Mouse (Mus musculus) brown adipose tissue, adult 24 weeks (tissue): ENCODE measurements around the gene Slc25a28. TPM values are rescaled to one million over a fixed set of nuclear protein-coding genes. Genes with fewer than 3 reads are reported as not detected.

ENCODE experiments used
- H3K27ac ChIP-seq: fragments of 200-500 bp; replicated peaks from 2 replicates; pipeline ENCODE4 v1.5.1; 2012; ENCODE audit warnings: low read depth, mild to moderate bottlenecking, low read length
- H3K4me1 ChIP-seq: fragments of 200-500 bp; 2 replicates; pipeline ENCODE4 v1.6.1; 2012; ENCODE audit warnings: low read length, mixed read lengths; ENCODE audit not compliant: control insufficient read depth, insufficient read depth, insufficient read length
- H3K4me3 ChIP-seq: fragments of 200-500 bp; 2 replicates; pipeline ENCODE4 v1.5.1; 2012; ENCODE audit warnings: low read depth, mild to moderate bottlenecking, low read length, moderate library complexity; ENCODE audit not compliant: insufficient read depth
- polyA plus RNA-seq: library from polyadenylated mRNA; stranded (reverse); fragments of >200 nt; gene quantifications from 2 replicates; pipeline ENCODE4 v1.2.4, GENCODE M21; 2012; ENCODE audit not compliant: missing spikeins, insufficient read depth, insufficient read length

Slc25a28 gene
- polyA plus RNA-seq, 1 experiment = 35.6 TPM

- Histone ChIP-seq H3K4me1 (no peaks in the 10 kb centered on the region), H3K27ac (no peak overlapping the region), H3K4me3 (no peak overlapping the region)
These were observed 20.9 kb upstream of the Slc25a28 start for GRCm38 (mm10) chr19:43695514-43695964.

GRCm38 (mm10) chr19:43692815-43693214 lies 18.1 kb upstream of the Slc25a28 start:
- Histone ChIP-seq H3K27ac (no peak overlapping the region), H3K4me3 (no peak overlapping the region), H3K4me1 (no peaks in the 10 kb centered on the region)

GRCm38 (mm10) chr19:43689419-43690246 lies 15.0 kb upstream of the Slc25a28 start, which contains the start of gene Entpd7:
TSS of gene Entpd7 (plus strand) at chr19:43689672.
- Histone ChIP-seq H3K4me1 (no peaks in the 10 kb centered on the region), H3K27ac (0 out of 2 replicates have a peak within 1 kb of the TSS, but pooled peaks have one; percentile 23), H3K4me3 (peak within 1 kb of the TSS; percentile 77)

- no peak overlapping the region for H3K4me3 ChIP-seq
- H3K27ac ChIP-seq = no peak overlapping the region
- H3K4me1 ChIP-seq = no peaks in the 10 kb centered on the region
These were observed 6.9 kb upstream of the Slc25a28 start for GRCm38 (mm10) chr19:43681541-43681940.

- Histone ChIP-seq H3K4me1 (no peaks in the 10 kb centered on the region), H3K27ac (0 out of 2 replicates have a peak overlapping the region, but pooled peaks have one; percentile 21), H3K4me3 (no peak overlapping the region)
These were observed 4.8 kb upstream of the Slc25a28 start for GRCm38 (mm10) chr19:43679474-43679981.

- no peak overlapping the region for H3K27ac ChIP-seq
- no peak overlapping the region for H3K4me3 ChIP-seq
- no peaks in the 10 kb centered on the region for H3K4me1 ChIP-seq
These were observed 3.9 kb upstream of the Slc25a28 start for GRCm38 (mm10) chr19:43678467-43679003.

- Histone ChIP-seq H3K4me1 (peaks cover 9% of the 10 kb centered on the region; the same call in 1 of the 2 replicates), H3K27ac (peak overlapping the region; percentile 57), H3K4me3 (peak overlapping the region; percentile 70)
These were observed 1.1 kb upstream of the Slc25a28 start for GRCm38 (mm10) chr19:43675525-43676400.

GRCm38 (mm10) chr19:43674316-43674689 lies 378 bp downstream of the Slc25a28 start:
- peaks cover 14% of the 10 kb centered on the region for H3K4me1 ChIP-seq
- H3K4me3 ChIP-seq = peak overlapping the region; percentile 98
- H3K27ac ChIP-seq = 0 out of 2 replicates have a peak overlapping the region, but pooled peaks have one; percentile 38

- Histone ChIP-seq H3K4me3 (peak overlapping the region; percentile 98), H3K27ac (peak overlapping the region; percentile 38; the same call in 1 of the 2 replicates), H3K4me1 (peaks cover 17% of the 10 kb centered on the region)
These were observed 967 bp downstream of the Slc25a28 start for GRCm38 (mm10) chr19:43673513-43674315.

- peak overlapping the region; percentile 7; the same call in 1 of the 2 replicates for H3K27ac ChIP-seq
- peaks cover 17% of the 10 kb centered on the region for H3K4me1 ChIP-seq
- no peak overlapping the region for H3K4me3 ChIP-seq
These were observed 3.6 kb downstream of the Slc25a28 start for GRCm38 (mm10) chr19:43671054-43671453.

GRCm38 (mm10) chr19:43669136-43669759 lies 5.4 kb downstream of the Slc25a28 start:
- peaks cover 17% of the 10 kb centered on the region for H3K4me1 ChIP-seq
- no peak overlapping the region; the same call in 1 of the 2 replicates for H3K27ac ChIP-seq
- H3K4me3 ChIP-seq = no peak overlapping the region

GRCm38 (mm10) chr19:43667430-43667809 lies 7.3 kb downstream of the Slc25a28 start:
- Histone ChIP-seq H3K4me1 (peaks cover 13% of the 10 kb centered on the region), H3K4me3 (no peak overlapping the region), H3K27ac (no peak overlapping the region)

GRCm38 (mm10) chr19:43666661-43667429 lies 7.8 kb downstream of the Slc25a28 start:
- H3K4me3 ChIP-seq = no peak overlapping the region
- H3K27ac ChIP-seq = no peak overlapping the region; the same call in 1 of the 2 replicates
- H3K4me1 ChIP-seq = peaks cover 13% of the 10 kb centered on the region
